Mouse (Mus musculus): ENCODE results near the gene Lrrfip1. TPM values are rescaled to one million over a fixed set of nuclear protein-coding genes. Genes with fewer than 3 reads are reported as not detected.

Lrrfip1 gene
- polyA plus RNA-seq, 1 experiment from 2014 or later, result 61.1 TPM

DNA sequence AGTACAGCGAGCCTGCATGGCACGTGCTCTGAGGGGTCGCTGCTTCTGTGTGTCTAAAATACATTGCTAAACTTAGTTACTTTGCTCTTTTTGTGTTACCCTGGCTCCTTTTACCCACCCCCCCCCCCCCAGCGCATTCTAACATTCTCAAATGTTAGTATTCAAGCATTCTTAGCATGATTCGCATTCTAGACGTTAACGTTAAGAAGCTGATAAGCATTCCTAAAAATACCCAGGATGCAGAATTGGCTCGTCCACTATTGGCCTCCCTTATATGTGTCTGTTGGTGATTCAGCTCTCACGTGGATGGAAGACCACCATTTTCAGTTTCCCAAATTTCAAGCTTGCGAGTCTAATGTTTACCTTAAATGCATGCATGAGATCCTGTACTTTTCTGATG lies 86.5 kb downstream of the Lrrfip1 start:
- DNase-seq (ENCODE audit: low spot score), result no peak

- DNase-seq (ENCODE audit: low spot score), result no peak
Measured at GRCm38 (mm10) chr1:91085686-91086085, 87.1 kb downstream of the Lrrfip1 start.

GRCm38 (mm10) chr1:91086325-91086724 lies 87.8 kb downstream of the Lrrfip1 start:
- no peak for DNase-seq (ENCODE audit: low spot score)

GRCm38 (mm10) chr1:91086748-91087147 lies 88.2 kb downstream of the Lrrfip1 start:
- DNase-seq (ENCODE audit: low spot score), result no peak

DNA sequence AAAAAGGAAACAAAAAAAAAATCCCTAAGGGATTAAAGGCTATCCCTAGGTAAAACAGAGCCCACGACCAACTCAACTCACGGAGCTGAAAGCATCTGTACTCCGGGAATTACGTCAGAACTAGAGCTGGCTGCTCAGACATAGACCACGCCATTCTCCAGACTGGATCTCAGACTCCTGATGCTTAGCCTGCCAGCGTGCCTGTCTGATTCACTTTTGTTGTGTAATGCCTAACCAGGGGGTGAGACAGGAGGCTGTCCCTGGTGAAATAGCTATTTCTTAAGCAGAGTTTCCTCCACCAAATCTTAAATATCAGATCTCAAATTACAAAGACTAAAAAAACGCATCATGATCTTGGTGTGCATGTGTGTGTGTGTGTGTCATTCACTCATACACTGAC lies 89.5 kb downstream of the Lrrfip1 start:
- DNase-seq (ENCODE audit: low spot score), result no peak

- no peak for DNase-seq (ENCODE audit: low spot score)
Measured at GRCm38 (mm10) chr1:91088941-91089340, 90.4 kb downstream of the Lrrfip1 start.

- peak; percentile 32 for DNase-seq (ENCODE audit: low spot score)
Measured at GRCm38 (mm10) chr1:91090456-91090855, 91.9 kb downstream of the Lrrfip1 start.

DNA sequence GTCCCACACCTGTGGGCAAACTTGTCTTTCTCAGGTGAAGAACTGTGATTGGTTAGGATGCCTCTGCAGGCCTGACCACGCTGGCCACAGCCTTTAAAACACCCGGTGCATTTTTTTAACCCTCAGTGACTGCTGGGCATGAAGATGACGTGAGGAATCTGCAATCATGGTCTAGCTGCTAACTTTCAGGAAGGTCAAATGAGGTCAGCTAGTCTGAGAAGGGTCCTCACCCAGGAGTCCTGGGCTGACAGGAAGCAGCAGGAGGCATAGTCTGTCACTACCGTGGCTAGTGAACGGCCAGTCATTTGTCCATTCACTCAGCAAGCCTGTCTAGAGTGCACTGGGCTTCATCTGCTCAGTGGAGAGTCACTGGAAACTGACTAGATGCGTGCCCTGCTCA lies 93.9 kb downstream of the Lrrfip1 start:
- no peak for DNase-seq (ENCODE audit: low spot score)

DNA sequence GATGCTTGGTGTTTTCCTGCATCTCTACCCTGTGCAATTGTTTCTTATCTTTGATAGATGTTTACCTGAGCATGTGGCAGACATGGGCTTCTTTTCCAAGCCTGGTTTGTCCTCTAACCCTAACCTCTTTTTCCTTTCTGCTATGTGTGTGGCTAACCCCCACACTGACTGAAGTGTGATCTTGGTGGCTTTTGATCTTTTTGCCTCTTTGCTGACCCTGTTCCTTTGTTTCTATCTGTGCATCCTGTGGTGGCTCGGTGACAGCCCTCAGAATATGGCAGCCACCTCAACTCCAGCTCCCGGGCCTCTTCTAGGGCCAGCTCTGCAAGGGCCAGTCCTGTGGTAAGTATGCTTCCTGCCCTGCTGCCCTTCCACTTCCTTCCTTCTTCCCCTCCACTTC lies 94.8 kb downstream of the Lrrfip1 start:
- DNase-seq (ENCODE audit: low spot score), result peak; percentile 33

DNA sequence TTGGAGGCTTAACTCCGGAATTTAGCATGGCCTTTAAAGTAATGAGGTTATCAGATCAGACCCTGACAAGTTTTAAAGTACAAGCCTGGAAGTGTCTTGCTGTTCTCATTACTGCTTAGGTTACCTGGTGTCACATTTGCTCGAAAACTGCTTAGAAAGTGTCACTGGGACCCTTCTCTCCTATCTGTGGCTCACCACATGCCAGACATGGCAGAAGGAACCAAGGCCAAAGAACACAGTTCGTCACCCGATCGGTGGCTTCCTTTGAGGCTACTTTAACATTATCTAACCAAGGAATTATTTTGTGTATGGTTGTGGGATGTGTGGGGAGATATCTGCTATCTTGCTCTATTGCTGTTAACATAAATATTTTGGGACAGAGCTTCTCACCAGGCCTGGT lies 95.5 kb downstream of the Lrrfip1 start:
- DNase-seq (ENCODE audit: low spot score), result no peak

DNA sequence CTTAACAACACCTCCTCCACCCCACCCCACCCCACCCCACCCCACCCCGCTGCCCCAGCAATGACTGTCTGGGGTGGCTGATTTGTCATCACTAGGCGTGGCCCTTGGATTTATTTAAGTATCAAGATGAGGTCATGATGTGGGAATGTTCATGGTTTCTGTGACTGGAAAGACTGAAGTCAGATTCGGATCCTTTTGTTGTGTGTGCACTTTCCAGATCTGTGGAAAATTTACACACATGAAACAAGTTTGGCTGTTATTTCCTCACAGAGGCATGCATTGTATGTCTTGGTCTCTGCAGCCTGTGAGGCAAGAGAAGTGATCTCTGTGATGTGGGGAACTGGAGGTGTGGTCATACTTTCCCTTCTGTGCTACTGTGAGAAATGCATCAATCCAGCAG lies 96.7 kb downstream of the Lrrfip1 start:
- peak; percentile 65 for DNase-seq (ENCODE audit: low spot score)

DNA sequence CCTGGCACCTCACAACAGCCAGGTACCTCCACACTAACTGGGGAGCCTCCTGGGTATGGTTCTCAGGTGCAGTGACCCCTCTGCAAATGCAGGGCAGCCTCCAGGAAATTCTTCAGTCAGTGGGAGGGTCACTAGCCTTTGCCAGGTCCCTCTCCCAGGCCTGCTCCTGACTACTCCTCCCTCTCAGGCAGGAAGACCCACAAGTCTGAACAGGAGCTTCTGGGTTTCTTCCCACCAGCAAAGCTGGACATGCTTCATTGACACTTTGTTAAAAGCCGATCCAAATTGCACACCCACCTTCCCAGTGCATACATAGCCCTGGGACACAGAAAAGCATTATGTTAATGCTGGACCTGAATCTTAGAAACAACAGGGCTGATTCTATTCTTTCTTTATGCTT lies 97.3 kb downstream of the Lrrfip1 start:
- no peak for DNase-seq (ENCODE audit: low spot score)

- peak; percentile 77 for DNase-seq (ENCODE audit: low spot score)
Measured at GRCm38 (mm10) chr1:91096490-91096889, 98.0 kb downstream of the Lrrfip1 start.

- DNase-seq (ENCODE audit: low spot score), result peak; percentile 46
Measured at GRCm38 (mm10) chr1:91097283-91097834, 98.8 kb downstream of the Lrrfip1 start.

DNA sequence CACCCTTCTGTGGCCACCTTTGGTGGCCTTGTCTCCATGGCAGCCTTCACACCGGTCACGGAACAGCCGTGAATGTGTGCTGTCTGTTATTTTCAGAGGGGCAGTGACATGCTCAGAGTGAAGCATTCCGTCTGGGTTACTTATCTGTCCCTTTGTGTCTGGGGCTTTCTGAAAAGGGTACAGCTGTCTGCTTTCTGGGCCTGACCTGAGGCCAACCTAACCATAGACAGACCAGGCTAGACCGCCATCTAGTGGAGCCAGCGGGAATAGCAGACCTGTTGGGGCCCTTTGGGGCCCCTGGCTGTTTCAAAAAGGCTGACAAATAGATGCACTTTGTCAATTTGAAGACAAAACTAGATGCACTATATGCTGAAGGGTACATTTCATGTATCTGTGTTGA lies 100.3 kb downstream of the Lrrfip1 start:
- DNase-seq (ENCODE audit: low spot score), result peak; percentile 84

DNA sequence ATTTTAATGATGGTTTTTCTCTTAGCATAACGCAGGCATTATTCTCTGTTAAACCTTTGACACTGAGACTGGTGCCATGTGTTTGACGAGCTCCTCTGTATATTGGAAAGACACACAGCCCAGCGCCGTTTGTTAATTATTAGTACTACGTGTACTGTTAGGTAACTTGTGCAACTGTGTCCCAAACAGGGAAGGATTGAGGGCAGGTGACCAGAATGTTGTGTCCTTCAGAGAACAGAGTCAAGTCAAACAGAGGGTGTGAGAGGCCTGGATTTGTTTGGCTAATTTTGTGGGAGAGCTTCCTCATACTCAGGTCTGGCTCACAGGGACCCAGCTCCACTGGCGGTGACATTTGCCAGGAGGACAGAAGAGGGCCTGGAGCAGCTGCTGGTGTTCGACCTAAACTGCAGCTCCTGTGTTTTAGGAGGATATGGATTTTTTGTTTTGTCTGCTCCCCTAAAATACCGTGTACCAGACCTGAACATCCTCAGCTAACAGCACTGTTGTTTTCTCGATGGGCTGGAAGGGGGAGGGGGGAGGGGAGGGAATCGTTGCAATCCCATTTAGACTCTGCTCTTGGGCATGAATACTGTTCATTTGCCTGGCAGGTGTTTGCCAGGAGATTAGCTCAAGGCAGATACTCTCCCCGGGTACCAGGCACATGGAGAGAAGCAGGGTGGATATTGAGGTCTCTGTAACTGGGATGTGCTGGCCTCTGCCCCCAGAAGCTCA lies 103.3 kb downstream of the Lrrfip1 start:
- DNase-seq (ENCODE audit: low spot score), result no peak

DNA sequence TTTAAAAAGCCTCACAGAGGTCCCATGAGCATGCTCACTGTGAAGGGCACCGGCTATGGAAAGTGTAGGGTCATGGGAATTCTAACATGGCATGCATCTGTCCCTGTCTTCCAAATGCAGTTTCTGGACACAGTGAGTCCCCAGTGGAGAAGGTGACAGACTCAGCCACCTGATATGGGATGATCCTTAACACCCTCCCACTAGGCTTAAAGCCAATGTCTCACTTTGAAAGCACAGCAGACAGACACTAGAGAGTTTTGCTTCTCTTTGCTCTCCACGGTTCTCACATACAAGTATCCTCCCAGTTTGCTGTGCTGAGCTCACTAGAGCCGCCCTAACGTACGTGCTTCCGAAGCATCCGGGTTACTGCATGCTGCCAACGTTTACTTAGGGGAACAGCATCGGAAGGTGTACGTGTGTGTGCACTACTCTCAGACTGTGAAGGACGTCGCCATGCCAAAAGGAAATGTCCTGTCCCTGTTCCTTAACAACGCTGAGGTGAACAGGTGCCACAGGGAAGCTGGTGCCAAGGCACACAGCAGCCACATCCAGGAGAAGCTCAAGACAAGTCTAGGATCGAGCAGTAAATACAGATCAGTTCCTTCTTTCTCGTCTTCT lies 104.9 kb downstream of the Lrrfip1 start:
- no peak for DNase-seq (ENCODE audit: low spot score)

DNA sequence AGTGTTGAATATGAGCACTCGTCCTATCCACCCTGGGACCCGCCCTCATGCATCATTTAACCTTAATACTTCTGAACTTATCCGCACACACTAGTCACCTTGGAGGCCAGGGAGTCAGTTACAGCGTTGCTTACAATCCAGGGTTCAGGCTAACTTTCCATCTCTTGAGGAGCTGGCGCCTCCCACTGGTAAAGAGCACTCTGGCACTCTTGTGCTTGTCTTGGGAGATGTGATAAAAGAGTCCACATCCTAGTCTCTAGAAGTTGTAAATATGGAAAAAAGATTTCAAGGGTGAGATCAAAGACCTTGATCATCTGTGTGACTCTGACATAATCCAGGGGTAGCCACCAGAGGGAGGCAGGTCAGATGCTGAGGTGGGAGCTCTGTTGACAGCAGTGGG lies 109.0 kb downstream of the Lrrfip1 start:
- DNase-seq (ENCODE audit: low spot score), result no peak

- no peak for DNase-seq (ENCODE audit: low spot score)
Measured at GRCm38 (mm10) chr1:91109302-91109701, 110.8 kb downstream of the Lrrfip1 start.

- no peak for DNase-seq (ENCODE audit: low spot score)
Measured at GRCm38 (mm10) chr1:91112171-91112570, 113.6 kb downstream of the Lrrfip1 start.

DNA sequence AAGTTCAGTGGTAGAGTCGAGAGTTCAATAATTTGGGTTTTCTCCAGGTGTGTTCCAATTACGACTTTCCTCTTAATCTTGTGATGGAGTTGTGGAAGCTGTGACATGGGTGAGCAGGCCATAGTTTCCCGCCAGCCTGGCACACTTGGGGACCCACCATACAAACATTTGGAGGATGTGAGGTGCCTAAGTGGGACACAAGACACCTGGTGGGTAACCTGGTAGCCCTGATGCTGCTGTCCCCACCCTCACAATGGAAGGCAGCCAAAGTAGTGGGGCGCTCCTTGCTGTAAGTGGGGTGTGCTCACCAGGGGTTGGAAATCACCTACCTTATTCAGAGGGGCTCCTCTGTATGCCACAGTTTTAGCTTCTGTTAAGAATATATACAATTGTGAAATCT lies 114.1 kb downstream of the Lrrfip1 start:
- DNase-seq (ENCODE audit: low spot score), result no peak

- no peak for DNase-seq (ENCODE audit: low spot score)
Measured at GRCm38 (mm10) chr1:91122121-91122520, 123.6 kb downstream of the Lrrfip1 start.

DNA sequence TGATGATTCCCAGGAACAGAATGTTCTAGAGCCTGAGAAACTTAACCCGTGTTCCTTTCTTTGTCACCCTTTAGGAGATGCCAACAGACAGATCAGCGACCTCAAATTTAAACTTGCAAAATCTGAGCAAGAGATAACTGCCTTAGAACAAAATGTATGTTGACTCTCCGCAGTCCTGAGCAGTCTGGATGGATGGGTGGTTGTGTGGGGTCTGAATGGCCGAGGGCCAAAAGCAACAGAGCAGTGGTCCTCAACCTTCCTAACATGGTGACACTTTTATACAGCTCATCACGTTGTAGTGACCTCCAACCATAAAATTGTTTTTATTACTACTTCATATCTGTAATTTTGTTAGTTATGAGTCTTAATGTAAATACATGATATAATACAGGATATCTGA lies 124.5 kb downstream of the Lrrfip1 start:
- no peak for DNase-seq (ENCODE audit: low spot score)

Data from thymus, postnatal 0 days (tissue).